Mouse (Mus musculus): Measurements from ENCODE around the gene Mreg. TPM values are rescaled to one million over a fixed set of nuclear protein-coding genes. Genes with fewer than 3 reads are reported as not detected.

Mreg gene
- total RNA-seq, 1 experiment from 2014 or later, result not detected

Other genes starting within 250 kb of the Mreg start
- gene Pecr, start 72.0 kb upstream of the Mreg start, total RNA-seq (2017), result 10.5 and 10.9 TPM in 2 replicates
- not detected in 2 replicates for gene Tmem169, start 72.1 kb upstream of the Mreg start, total RNA-seq (2017)
- 47.5 and 57.9 TPM in 2 replicates for gene Xrcc5, start 95.1 kb upstream of the Mreg start, total RNA-seq (2017)